Mouse (Mus musculus): ENCODE results near the gene Cdc42.

Gene Cdc42

DNA sequence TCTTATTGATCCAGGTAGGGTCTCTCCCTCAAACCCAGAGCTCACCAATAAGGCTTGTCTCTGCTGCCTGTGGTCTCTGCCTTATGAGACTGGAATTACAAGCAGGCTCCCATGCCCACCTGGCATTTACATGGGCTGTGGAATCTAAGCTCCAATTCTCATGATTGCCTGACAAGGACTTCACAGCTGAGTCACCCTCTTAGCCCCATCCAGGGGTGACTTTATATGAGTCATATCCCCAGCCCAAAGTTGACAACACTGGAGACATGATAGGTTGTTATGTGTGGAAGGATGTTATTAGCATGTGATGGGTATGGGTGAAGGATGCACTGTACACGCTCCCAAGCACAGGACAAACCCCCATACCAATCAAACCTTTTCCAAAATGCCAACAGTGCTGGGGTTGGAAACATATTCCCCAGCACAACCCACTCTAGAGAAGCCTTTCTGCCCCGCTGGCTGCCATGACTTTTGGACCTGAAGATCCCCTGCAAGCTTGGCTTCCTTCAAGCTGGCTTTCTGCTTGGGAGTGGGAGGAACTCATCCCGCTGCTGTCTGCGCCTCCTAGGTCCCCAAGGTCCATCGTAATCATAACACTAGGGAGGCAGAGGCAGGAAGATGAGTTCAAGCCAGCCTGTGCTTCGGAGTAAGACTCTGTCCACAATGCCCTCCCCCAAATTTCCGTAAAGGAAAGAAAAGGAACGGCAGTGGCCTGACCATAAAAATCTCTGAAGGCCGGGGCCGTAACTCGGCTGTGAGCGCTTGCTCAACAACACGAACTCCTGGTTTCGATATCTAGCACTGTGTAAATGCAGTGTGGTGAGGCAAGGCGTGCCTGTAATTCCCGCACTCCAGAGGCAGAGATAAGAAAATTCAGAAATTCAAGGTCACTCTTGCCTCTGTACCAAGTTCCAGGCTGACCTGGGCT lies 14.3 kb upstream of the Cdc42 start:
- DNase-seq (ENCODE audit: low read depth, low spot score): no peak

GRCm38 (mm10) chr4:137369954-137370750 lies 12.6 kb upstream of the Cdc42 start:
- DNase-seq (ENCODE audit: low read depth, low spot score): no peak

- no peak for DNase-seq (ENCODE audit: low read depth, low spot score)
These were observed 10.7 kb upstream of the Cdc42 start for GRCm38 (mm10) chr4:137368198-137368597.

DNA sequence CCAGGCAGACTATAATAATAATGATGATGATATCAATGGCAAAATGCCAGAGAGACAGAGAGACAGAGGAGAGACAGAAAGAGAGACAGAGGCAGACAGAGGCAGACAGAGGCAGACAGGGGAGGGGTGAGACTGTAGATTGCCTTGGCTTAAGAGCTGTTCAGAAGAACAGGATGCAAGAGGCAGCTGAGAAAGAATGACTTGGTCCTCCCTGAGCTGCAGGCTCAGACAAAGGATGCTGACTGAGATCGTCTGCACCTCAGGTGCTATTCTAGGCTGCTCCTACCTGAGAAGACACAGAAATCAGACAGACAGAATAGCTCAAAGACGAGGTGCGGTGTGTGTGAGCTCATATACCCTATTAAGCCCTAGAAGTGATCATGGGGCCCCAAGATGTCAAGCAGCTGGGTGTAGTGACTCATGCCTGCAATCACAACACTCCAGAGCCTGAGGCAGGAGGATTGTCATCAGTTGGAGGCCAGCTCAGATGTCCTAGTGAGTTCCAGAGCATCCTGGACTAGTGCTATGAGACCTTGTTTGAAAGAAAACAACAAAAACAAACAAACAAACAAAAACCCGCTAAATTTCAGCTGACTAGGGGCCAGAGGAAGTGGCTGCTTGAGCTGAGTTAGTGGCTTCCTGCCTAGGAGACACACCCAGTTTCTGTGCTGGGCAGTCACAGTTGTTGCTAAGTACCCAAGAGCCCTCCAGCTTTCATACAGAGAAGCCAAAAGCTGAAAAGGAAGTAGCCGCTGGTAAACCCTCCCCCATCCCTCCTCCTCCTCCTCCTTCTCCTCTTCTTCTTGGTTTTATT lies 10.0 kb upstream of the Cdc42 start:
- DNase-seq (ENCODE audit: low read depth, low spot score): no peak

- no peak for DNase-seq (ENCODE audit: low read depth, low spot score)
These were observed 8.6 kb upstream of the Cdc42 start for GRCm38 (mm10) chr4:137366097-137366496.

DNA sequence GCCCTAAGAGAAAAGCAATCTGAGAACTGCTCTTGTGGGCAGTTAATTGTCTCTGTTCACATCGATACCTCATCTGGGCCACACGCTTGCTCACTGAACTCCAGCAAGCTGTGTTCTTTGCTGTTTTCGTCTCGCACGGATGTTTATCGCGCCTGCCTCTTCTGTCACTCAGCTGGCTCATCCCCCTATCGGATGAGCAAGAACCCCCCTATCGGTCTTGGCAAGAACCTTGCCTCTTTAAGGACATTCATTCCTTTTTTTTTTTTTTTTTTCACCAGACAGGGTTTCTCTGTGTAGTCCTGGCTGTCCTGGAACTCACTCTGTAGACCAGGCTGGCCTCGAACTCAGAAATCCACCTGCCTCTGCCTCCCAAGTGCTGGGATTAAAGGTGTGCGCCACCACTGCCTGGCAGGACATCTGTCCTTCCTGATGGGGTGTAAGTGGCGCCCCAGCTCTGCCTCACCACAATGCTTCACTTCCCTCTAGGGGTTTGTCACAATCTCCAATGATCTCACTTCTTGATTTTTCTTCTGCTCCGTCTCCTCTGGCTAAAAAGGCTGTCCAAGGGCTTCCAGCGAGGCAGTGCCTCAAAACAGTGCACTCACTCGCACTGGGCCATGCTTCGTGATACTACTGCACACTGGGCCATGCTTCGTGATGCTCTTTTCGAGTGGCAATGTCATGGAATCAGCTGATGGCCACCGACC lies 8.0 kb upstream of the Cdc42 start:
- DNase-seq (ENCODE audit: low read depth, low spot score): no peak

DNA sequence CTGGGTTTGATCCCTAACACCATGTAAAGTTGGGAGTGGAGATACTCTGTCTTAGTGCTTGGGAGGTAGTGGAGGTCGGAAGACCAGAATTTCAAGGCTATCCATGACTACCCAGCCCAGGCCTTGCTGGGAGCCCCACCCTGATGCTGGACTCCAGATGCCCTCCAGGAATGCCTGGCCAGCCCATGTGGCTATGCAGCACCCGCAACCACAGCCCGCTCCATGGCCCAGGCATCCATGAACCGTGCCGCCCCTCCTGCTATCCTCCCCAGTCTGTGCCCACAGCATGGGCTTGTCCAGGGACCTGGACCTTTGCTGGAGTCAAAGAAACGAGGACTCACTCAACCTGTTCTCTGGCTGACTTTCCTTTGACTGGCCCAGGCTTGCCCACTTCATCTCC lies 7.3 kb upstream of the Cdc42 start:
- DNase-seq (ENCODE audit: low read depth, low spot score): no peak

DNA sequence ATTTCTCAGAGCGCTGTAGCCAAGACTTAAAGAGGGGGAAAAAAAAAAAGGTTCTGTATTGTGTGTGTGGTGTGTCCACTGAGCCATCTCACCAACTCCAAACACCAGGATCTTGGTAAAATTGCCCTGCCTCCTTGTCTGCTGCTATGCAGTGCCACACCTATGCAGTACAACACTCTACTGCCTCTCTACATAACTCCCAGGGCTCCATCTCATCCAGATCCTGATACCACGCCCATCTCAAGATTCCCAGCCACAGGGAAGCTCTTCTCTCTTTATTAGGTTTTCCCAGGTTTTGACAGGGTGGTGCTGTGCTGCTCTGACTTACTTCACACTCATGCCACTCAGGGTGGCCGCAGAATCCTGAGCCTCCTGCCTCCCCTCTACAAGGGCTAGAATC lies 3.5 kb upstream of the Cdc42 start:
- DNase-seq (ENCODE audit: low read depth, low spot score): no peak

DNA sequence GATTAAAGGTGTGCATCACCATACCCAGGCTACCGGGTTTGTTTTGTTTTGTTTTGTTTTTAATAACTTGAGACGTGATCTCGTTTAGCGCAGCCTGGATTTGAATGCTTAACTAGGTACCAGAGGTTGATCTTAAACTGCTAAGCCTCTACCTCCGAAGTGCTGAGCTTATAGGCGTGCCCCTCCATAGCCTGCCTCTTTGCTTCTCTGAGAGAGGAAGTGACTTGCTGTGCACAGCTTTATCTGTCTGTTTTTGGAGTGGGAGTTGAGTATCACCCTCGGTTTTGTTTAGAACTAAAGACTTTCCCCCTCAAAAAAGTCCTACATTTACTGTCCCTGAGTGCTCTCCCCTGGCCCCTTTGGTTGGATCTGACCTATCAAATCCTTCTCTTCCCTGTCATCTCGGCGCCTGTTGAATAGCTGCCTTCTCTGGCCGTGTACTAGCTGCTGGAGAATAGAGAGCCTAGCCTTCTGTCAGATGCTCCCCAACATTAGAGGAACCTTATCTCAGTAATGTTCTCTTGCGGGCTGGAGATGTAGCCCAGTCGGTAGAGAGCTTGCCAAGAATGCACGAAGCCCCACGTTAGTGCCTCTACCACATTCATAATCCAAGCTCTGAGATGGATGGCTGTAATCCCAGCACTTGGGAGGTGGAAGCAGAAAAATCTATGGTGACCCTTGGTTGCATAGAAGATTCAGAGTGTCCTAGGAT lies 927 bp upstream of the Cdc42 start:
- DNase-seq (ENCODE audit: low read depth, low spot score): no peak

DNA sequence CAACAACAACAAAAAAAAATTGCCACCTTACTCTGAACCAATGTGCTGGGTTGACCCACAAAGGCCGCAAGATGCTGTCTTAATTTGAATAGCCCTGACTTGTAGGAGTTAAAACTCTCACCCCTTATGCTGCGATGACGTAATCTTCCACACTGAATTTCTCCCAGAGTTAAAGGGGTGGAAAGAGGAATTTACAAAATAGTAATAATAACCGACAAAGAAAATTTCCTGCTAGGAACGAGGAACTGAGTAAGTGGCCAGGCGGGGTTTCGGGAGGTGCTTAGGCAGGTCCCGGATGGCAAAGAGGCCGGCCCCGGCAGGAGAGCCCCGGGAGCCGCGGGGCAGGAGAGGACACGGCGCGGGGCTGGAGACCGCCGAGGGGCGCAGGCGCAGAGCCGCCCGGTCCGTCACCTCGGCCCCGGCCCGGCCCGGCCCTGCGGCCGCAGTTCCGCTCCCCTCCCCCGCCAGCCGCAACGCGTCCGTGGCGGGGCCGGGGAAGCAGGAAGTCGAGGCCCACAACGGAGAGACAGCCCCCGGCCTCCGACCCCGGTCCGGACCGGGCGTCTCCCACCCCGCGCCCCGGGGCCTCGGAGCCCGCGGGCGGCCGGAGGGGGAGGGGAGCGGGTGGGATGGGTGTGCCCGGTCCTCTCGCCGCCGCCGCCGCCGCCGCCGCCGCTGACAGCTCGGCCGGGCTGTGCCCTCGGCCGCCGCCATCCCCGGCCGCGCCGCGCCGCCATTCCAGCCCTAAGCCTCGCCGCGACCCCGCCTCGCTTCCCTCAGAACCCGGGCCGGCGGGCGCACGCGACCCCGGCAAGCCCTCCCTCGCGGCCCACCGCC lies 628 bp downstream of the Cdc42 start:
- peak; percentile 49 for DNase-seq (ENCODE audit: low read depth, low spot score)

DNA sequence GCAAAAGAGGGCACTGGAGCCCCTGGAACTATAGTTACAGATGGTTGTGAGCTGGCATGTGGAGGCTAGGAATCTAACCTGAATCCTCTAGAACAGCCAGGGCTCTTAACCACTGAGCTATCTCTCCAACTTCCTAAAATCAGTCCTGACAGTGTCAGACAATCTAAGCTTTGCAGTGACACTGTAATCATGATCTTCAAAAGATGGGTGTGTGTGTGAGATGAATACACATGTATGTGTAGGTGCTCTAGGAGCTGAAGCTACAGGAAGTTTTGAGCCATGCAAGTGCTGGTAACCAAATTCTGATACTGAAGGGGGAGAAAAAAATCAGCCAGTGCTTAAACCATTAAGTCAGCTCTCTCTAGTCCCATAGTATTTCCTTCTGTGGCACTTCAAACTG lies 6.9 kb downstream of the Cdc42 start:
- no peak for DNase-seq (ENCODE audit: low read depth, low spot score)

- no peak for DNase-seq (ENCODE audit: low read depth, low spot score)
These were observed 11.7 kb downstream of the Cdc42 start for GRCm38 (mm10) chr4:137345790-137346189.

DNA sequence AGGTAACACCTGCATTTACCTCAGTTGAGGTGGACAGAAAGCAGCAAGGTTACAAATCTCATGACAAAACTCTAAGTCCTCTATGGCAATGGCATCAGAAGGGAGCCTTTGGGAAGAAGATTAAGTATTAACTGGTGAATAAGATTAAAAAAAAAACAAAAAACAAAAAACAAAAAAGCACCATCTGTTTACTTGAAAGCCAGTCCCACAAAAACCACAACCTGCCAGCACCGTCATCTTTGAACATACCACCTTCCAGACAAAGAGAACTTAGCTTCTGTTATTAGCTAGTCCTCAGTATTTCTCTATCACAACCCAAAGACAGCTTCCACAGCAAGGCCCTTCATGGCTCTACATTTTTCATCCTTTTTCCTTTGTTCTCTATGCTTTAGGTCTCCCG lies 12.4 kb downstream of the Cdc42 start:
- DNase-seq (ENCODE audit: low read depth, low spot score): no peak

DNA sequence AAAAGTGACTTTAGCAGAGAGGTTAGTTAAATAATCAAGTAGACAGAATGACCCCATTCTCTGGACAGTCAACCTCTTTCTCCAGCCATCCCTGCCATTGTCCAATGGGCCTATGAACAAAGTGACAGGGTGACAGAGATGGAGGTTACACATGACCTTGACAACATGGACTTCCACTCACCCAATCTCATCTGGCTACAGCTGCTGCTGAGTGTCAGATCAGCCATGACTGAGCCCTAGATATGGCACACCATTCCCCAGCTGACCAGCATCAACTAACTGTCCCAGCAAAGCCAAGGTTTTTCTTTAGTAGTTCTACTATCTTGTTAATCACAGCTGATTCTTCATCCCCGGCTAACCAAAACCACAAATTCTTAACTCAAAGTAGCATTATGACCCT lies 14.7 kb downstream of the Cdc42 start:
- no peak for DNase-seq (ENCODE audit: low read depth, low spot score)

GRCm38 (mm10) chr4:137339415-137339814 lies 18.1 kb downstream of the Cdc42 start:
- DNase-seq (ENCODE audit: low read depth, low spot score): no peak

GRCm38 (mm10) chr4:137336468-137336867 lies 21.1 kb downstream of the Cdc42 start:
- no peak for DNase-seq (ENCODE audit: low read depth, low spot score)

DNA sequence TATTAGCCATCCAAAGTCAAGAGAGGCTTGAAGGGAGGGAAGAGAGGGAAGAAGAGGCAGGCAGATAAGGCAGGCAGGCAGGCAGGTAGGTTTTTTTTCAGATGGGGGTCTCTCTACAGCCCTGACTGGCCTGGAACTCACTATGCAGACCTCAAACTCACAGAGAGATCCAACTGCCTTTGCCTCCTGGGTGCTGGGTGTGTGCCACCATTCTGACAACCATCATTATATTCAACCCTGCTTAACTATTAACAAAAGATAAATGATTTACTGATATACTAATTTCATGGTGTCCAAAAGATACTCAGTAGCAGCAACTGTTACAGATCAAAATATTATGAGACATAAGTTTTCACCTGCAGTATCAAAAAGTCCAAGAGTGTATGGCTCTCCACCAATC lies 25.5 kb downstream of the Cdc42 start:
- DNase-seq (ENCODE audit: low read depth, low spot score): no peak

DNA sequence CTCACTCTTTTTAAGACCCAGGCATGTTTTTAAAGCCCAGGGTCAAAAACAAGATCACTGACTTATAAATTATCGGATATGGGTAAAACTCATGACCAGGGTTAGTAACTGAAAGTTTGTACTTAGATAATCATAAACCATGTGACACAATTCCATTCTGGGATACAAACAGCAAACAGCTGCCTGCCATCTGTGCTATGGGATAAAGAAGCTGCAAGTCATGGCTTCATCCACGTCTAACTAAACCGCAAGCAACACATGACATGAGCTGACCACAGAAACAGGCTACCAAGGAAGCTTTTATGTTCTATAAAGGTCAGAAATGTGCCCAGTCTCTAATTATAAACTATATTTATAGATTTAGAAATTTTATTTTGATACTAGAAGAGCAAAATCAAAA lies 31.0 kb downstream of the Cdc42 start:
- DNase-seq (ENCODE audit: low read depth, low spot score): no peak

- no peak for DNase-seq (ENCODE audit: low read depth, low spot score)
These were observed 32.6 kb downstream of the Cdc42 start for GRCm38 (mm10) chr4:137324926-137325325.
